Mouse (Mus musculus) yolk sac, embryonic 10.5 days (tissue): ENCODE measurements at regions not wholly inside any gene's neighbourhood (a gene's known extent, or its start where the extent isn't known, plus 50 kb on each side); places are given as distances from the start of the nearest gene placed in this dataset.
"Not testable (repeated sequence)": the region's sequence is repeated elsewhere in the genome, so short reads cannot be mapped to it uniquely, and the experiment has no call there.

Source experiments
- DNase-seq: peaks from one replicate; pipeline ENCODE4 v3.0.0-alpha.2; 2017; ENCODE audit warnings: low spot score

- DNase-seq: no peak
Measured at GRCm38 (mm10) chr3:9065892-9066291, 544.0 kb downstream of the Zfp704 start.

GRCm38 (mm10) chr3:9064266-9065031, 545.4 kb downstream of the Zfp704 start:
- DNase-seq: peak; percentile 60

GRCm38 (mm10) chr3:9063662-9064061, 546.2 kb downstream of the Zfp704 start:
- no peak for DNase-seq

- no peak for DNase-seq
Measured at GRCm38 (mm10) chr3:9061396-9061795, 548.5 kb downstream of the Zfp704 start.

- not testable (repeated sequence) for DNase-seq
Measured at GRCm38 (mm10) chr3:9057703-9058102, 552.2 kb downstream of the Zfp704 start.

- no peak for DNase-seq
Measured at GRCm38 (mm10) chr3:9056846-9057245, 553.0 kb downstream of the Zfp704 start.

GRCm38 (mm10) chr3:9055780-9056179, 554.1 kb downstream of the Zfp704 start:
- DNase-seq: no peak
